14 mouse cellular contexts compared by ENCODE assay signal in genomic region chr4:148271656-148272055, GRCm38 (mm10). TPM values are rescaled to one million over a fixed set of nuclear protein-coding genes. Genes with fewer than 3 reads are reported as not detected.
A peak's percentile ranks its signal among the peaks of the same experiment; 100 is the strongest.
DNase-seq lines count a peak whose midpoint lies in the region; ATAC-seq and TF ChIP-seq lines count a peak whose summit lies in the region.
"Had no signal": no experiment of that assay in that cellular context is flagged by ENCODE, and none has a peak within 500 bp of the region (broad histone marks: within the 10 kb centered on the region; RNA-seq: fewer than 3 reads in every experiment).

No protein-coding gene starts in this region.

- 3% methylated on average over 39 of the region's 39 CpGs for WGBS in kidney, embryonic 16.5 days
- 6% methylated on average over 39 of the region's 39 CpGs for WGBS in embryonic facial prominence, embryonic 11.5 days
- 13% methylated on average over 39 of the region's 39 CpGs for WGBS in hindbrain, embryonic 16.5 days
- 15% methylated on average over 39 of the region's 39 CpGs for WGBS in neural tube, embryonic 12.5 days
- 6% methylated on average over 39 of the region's 39 CpGs for WGBS in liver, postnatal 0 days (ENCODE audit: insufficient replicate concordance)

- H3K27me3 ChIP-seq in kidney, embryonic 16.5 days (ENCODE audit: insufficient read depth, low read length) = peaks cover 33% of the 10 kb centered on the region
- peaks cover 24% of the 10 kb centered on the region for H3K27me3 ChIP-seq in embryonic facial prominence, embryonic 11.5 days (ENCODE audit: control insufficient read depth, insufficient read depth, low read length)
- no peaks in the 10 kb centered on the region; the same call in 1 of the 2 replicates for H3K27me3 ChIP-seq in hindbrain, embryonic 16.5 days (replicated peaks; ENCODE audit: control insufficient read depth, insufficient read depth, low read length)
- peaks cover 22% of the 10 kb centered on the region for H3K27me3 ChIP-seq in neural tube, embryonic 12.5 days (replicated peaks)
- H3K27me3 ChIP-seq in liver, postnatal 0 days (ENCODE audit: insufficient read depth, low read length) = peaks cover 18% of the 10 kb centered on the region

- no peak overlapping the region for H3K9ac ChIP-seq in kidney, embryonic 16.5 days (replicated peaks; ENCODE audit: low read length)
- H3K9ac ChIP-seq in embryonic facial prominence, embryonic 11.5 days (replicated peaks; ENCODE audit: low read length) = no peak overlapping the region
- H3K9ac ChIP-seq in hindbrain, embryonic 16.5 days (ENCODE audit: low read depth, low read length) = peak overlapping the region; percentile 15; the same call in 1 of the 2 replicates
- H3K9ac ChIP-seq in neural tube, embryonic 12.5 days = no peak overlapping the region
- H3K9ac ChIP-seq in liver, postnatal 0 days (replicated peaks) = no peak overlapping the region
- H3K9ac ChIP-seq: liver, embryonic 12.5 days; stomach, embryonic 15.5 days had no signal

- no peak for DNase-seq in kidney, adult 8-10 months
- peak; percentile 20 for DNase-seq in embryonic facial prominence, embryonic 11.5 days (ENCODE audit: low spot score)
- no peak for DNase-seq in lung, postnatal 14 days
- DNase-seq in liver, postnatal 0 days = no peak
- DNase-seq: adrenal gland, postnatal 10 days; cerebellum, postnatal 25 days; kidney, adult 9 months had no signal

- peak overlapping the region; percentile 38 for H3K4me2 ChIP-seq in kidney, embryonic 16.5 days (replicated peaks; ENCODE audit: low read depth, low read length)
- 0 out of 2 replicates have a peak overlapping the region, but pooled peaks have one; percentile 25 for H3K4me2 ChIP-seq in embryonic facial prominence, embryonic 11.5 days (ENCODE audit: low read depth, low read length)
- H3K4me2 ChIP-seq in hindbrain, embryonic 16.5 days (ENCODE audit: low read length) = peak overlapping the region; percentile 32
- peak overlapping the region; percentile 32 for H3K4me2 ChIP-seq in neural tube, embryonic 12.5 days (replicated peaks)
- H3K4me2 ChIP-seq in liver, postnatal 0 days (ENCODE audit: low read depth, low read length) = no peak overlapping the region
- H3K4me2 ChIP-seq: liver, embryonic 12.5 days; stomach, embryonic 15.5 days had no signal

- no peak for ATAC-seq in kidney, embryonic 16.5 days (ENCODE audit: low FRiP score, low TSS enrichment)
- no peak for ATAC-seq in embryonic facial prominence, embryonic 11.5 days (replicated peaks; ENCODE audit: insufficient number of reproducible peaks, low FRiP score, low TSS enrichment, low read depth)
- peak; percentile 32; the same call in 1 of the 2 replicates for ATAC-seq in hindbrain, embryonic 16.5 days
- no peak for ATAC-seq in neural tube, embryonic 12.5 days (ENCODE audit: low FRiP score, low read depth)
- ATAC-seq in megakaryocyte-erythroid progenitor cell, adult 5-6 weeks (replicated peaks; ENCODE audit: low FRiP score, low TSS enrichment, poor library complexity, severe bottlenecking) = no peak
- no peak for ATAC-seq in liver, postnatal 0 days
- ATAC-seq: liver, embryonic 12.5 days had no signal

- TF ChIP-seq EP300 in liver, postnatal 0 days (IDR thresholded peaks at IDR 0.05; ENCODE audit: low read depth) = no peak

- H3K9me3 ChIP-seq in kidney, embryonic 16.5 days (ENCODE audit: low read length) = 0 out of 2 replicates have a peak, but pooled peaks cover 4% of the 10 kb centered on the region
- no peaks in the 10 kb centered on the region for H3K9me3 ChIP-seq in embryonic facial prominence, embryonic 11.5 days (replicated peaks; ENCODE audit: control insufficient read depth, low read length)
- H3K9me3 ChIP-seq in hindbrain, embryonic 16.5 days (ENCODE audit: control insufficient read depth, low read length) = peaks cover 3% of the 10 kb centered on the region; the same call in 1 of the 2 replicates
- H3K9me3 ChIP-seq in neural tube, embryonic 12.5 days = 0 out of 2 replicates have a peak, but pooled peaks cover 2% of the 10 kb centered on the region
- H3K9me3 ChIP-seq in liver, postnatal 0 days (ENCODE audit: low read length) = no peaks in the 10 kb centered on the region
- H3K9me3 ChIP-seq: liver, embryonic 12.5 days; stomach, embryonic 15.5 days had no signal

- no peaks in the 10 kb centered on the region for H3K4me1 ChIP-seq in kidney, embryonic 16.5 days (ENCODE audit: insufficient read depth, low read length)
- no peaks in the 10 kb centered on the region for H3K4me1 ChIP-seq in embryonic facial prominence, embryonic 11.5 days (ENCODE audit: control insufficient read depth, insufficient read depth, low read length)
- H3K4me1 ChIP-seq in hindbrain, embryonic 16.5 days (ENCODE audit: control insufficient read depth, insufficient read depth, low read depth, low read length) = peaks cover 13% of the 10 kb centered on the region
- peaks cover 13% of the 10 kb centered on the region for H3K4me1 ChIP-seq in neural tube, embryonic 12.5 days
- H3K4me1 ChIP-seq in liver, postnatal 0 days (ENCODE audit: insufficient read depth) = no peaks in the 10 kb centered on the region
- H3K4me1 ChIP-seq: liver, embryonic 12.5 days; stomach, embryonic 15.5 days had no signal

- no peak for TF ChIP-seq CTCF in liver, postnatal 0 days (IDR thresholded peaks at IDR 0.05; ENCODE audit: low read depth)

- no peaks in the 10 kb centered on the region for H3K36me3 ChIP-seq in kidney, embryonic 16.5 days (ENCODE audit: insufficient read depth, low read length)
- no peaks in the 10 kb centered on the region for H3K36me3 ChIP-seq in embryonic facial prominence, embryonic 11.5 days (replicated peaks; ENCODE audit: control insufficient read depth, insufficient read depth, low read depth, low read length)
- peaks cover 19% of the 10 kb centered on the region for H3K36me3 ChIP-seq in hindbrain, embryonic 16.5 days (ENCODE audit: control insufficient read depth, insufficient read depth, low read length)
- H3K36me3 ChIP-seq in neural tube, embryonic 12.5 days = peaks cover 60% of the 10 kb centered on the region
- no peaks in the 10 kb centered on the region for H3K36me3 ChIP-seq in liver, postnatal 0 days (replicated peaks; ENCODE audit: insufficient read depth, low read length)
- H3K36me3 ChIP-seq: liver, embryonic 12.5 days; stomach, embryonic 15.5 days had no signal

- peak overlapping the region; percentile 26 for H3K4me3 ChIP-seq in kidney, embryonic 16.5 days (ENCODE audit: low read length)
- no peak overlapping the region for H3K4me3 ChIP-seq in embryonic facial prominence, embryonic 11.5 days (ENCODE audit: low read depth, low read length)
- peak overlapping the region; percentile 13; the same call in 1 of the 2 replicates for H3K4me3 ChIP-seq in hindbrain, embryonic 16.5 days (ENCODE audit: low read length)
- no peak overlapping the region for H3K4me3 ChIP-seq in neural tube, embryonic 12.5 days
- no peak overlapping the region for H3K4me3 ChIP-seq in liver, postnatal 0 days (ENCODE audit: low read depth, low read length)
- H3K4me3 ChIP-seq: liver, embryonic 12.5 days; stomach, embryonic 15.5 days had no signal

- H3K27ac ChIP-seq in kidney, embryonic 16.5 days (ENCODE audit: low read length) = no peak overlapping the region
- no peak overlapping the region for H3K27ac ChIP-seq in embryonic facial prominence, embryonic 11.5 days (replicated peaks; ENCODE audit: low read depth, low read length)
- no peak overlapping the region for H3K27ac ChIP-seq in hindbrain, embryonic 16.5 days (ENCODE audit: low read depth, low read length)
- no peak overlapping the region for H3K27ac ChIP-seq in neural tube, embryonic 12.5 days
- H3K27ac ChIP-seq in liver, postnatal 0 days (ENCODE audit: low read depth) = no peak overlapping the region
- H3K27ac ChIP-seq: liver, embryonic 12.5 days; stomach, embryonic 15.5 days had no signal

RNA-seq across cellular contexts. Expression of gene Disp3, which starts 16.1 kb away (rescaled TPM):
- 0.16 and 0.18 TPM in 2 replicates for polyA plus RNA-seq in kidney, embryonic 16.5 days (2015; fragmentation: Nextera tagmentation; extraction: Ambion mirVana)
- polyA plus RNA-seq in embryonic facial prominence, embryonic 11.5 days (2014; fragmentation: Nextera tagmentation; extraction: Ambion mirVana) = 0.86 and 1.1 TPM in 2 replicates
- 11.6 and 13.6 TPM in 2 replicates for polyA plus RNA-seq in hindbrain, embryonic 16.5 days (2015; fragmentation: Nextera tagmentation; extraction: Ambion mirVana)
- 17.7 and 21.3 TPM in 2 replicates for polyA plus RNA-seq in neural tube, embryonic 12.5 days (2016; fragmentation: Nextera tagmentation; extraction: Ambion mirVana)
- total RNA-seq in megakaryocyte-erythroid progenitor cell, adult 5-6 weeks (2014; fragmentation: Nextera tagmentation) = not detected in 2 replicates
- total RNA-seq in megakaryocyte-erythroid progenitor cell, adult 5-6 weeks (2017) = not detected in 2 replicates
- polyA plus RNA-seq in liver, postnatal 0 days (2015; fragmentation: Nextera tagmentation; extraction: Ambion mirVana) = not detected in 2 replicates
- total RNA-seq: CH12.LX had no signal

Comparison
In these comparisons a context has a peak if more than half of its experiments do, and no peak if none do; other contexts are left out.
1. H3K4me3 ChIP-seq: peak in kidney, embryonic 16.5 days (single experiment) and hindbrain, embryonic 16.5 days (single experiment); none in embryonic facial prominence, embryonic 11.5 days (single experiment), neural tube, embryonic 12.5 days (single experiment) and liver, postnatal 0 days (single experiment).